Mouse (Mus musculus) heart, embryonic 13.5 days (tissue): Measurements from ENCODE around the gene A630023A22Rik. TPM values are rescaled to one million over a fixed set of nuclear protein-coding genes. Genes with fewer than 3 reads are reported as not detected.

Source experiments
- ATAC-seq: fragments of 200-750 bp; cut with Nextera tagmentation; 2 replicates; pipeline ENCODE4 v1.8.0; 2017; ENCODE audit warnings: moderate TSS enrichment; ENCODE audit not compliant: insufficient number of reproducible peaks, low FRiP score, low TSS enrichment; ENCODE audit errors: extremely low read depth
- H3K27ac ChIP-seq: fragments of 300-500 bp; sonication (generic); replicated peaks from 2 replicates; pipeline ENCODE4 v1.5.1; 2015; ENCODE audit warnings: moderate library complexity, mild to moderate bottlenecking, inconsistent platforms
- H3K27me3 ChIP-seq: fragments of 300-500 bp; sonication (generic); replicated peaks from 2 replicates; pipeline ENCODE4 v1.6.1; 2015; ENCODE audit warnings: mild to moderate bottlenecking, inconsistent platforms
- H3K36me3 ChIP-seq: fragments of 300-500 bp; sonication (generic); 2 replicates; pipeline ENCODE4 v1.6.1; 2015; ENCODE audit warnings: mild to moderate bottlenecking, inconsistent platforms
- H3K4me1 ChIP-seq: fragments of 300-500 bp; sonication (generic); 2 replicates; pipeline ENCODE4 v1.6.1; 2015; ENCODE audit warnings: inconsistent platforms
- H3K4me2 ChIP-seq: fragments of 300-500 bp; sonication (generic); 2 replicates; pipeline ENCODE4 v1.6.1; 2015; ENCODE audit warnings: inconsistent platforms, mild to moderate bottlenecking, moderate library complexity
- H3K4me3 ChIP-seq: fragments of 300-500 bp; sonication (generic); 2 replicates; pipeline ENCODE4 v1.5.1; 2015; ENCODE audit warnings: moderate library complexity, mild to moderate bottlenecking, inconsistent platforms
- H3K9ac ChIP-seq: fragments of 300-500 bp; sonication (generic); 2 replicates; pipeline ENCODE4 v1.6.1; 2015; ENCODE audit warnings: inconsistent platforms, mild to moderate bottlenecking, moderate library complexity
- H3K9me3 ChIP-seq: fragments of 300-500 bp; sonication (generic); 2 replicates; pipeline ENCODE4 v1.6.1; 2016; ENCODE audit warnings: inconsistent platforms
- WGBS: fragments of 180-500 bp; shearing (Covaris S2); methylation state at CpG from one replicate; pipeline ENCODE4 v1.1.7; 2015; ENCODE audit warnings: mixed read lengths; 5-methylcytosine and 5-hydroxymethylcytosine counted together
- polyA plus RNA-seq: library from polyadenylated mRNA; unstranded; fragments of >200 nt; fragmentation: Nextera tagmentation; extraction: Ambion mirVana; gene quantifications from 2 replicates; pipeline ENCODE4 v1.2.1, GENCODE M21; 2015

Gene A630023A22Rik
- not detected in 2 replicates for polyA plus RNA-seq

- no peak for ATAC-seq
- H3K9ac ChIP-seq: no peak within 1 kb of the TSS
- H3K36me3 ChIP-seq: no peaks in the 10 kb centered on the region
- 65% methylated on average over 5 of the region's 5 CpGs for WGBS
- no peak within 1 kb of the TSS for H3K4me3 ChIP-seq
- no peak within 1 kb of the TSS for H3K4me2 ChIP-seq
- no peaks in the 10 kb centered on the region for H3K27me3 ChIP-seq
- peaks cover 25% of the 10 kb centered on the region for H3K4me1 ChIP-seq
- no peaks in the 10 kb centered on the region for H3K9me3 ChIP-seq
- H3K27ac ChIP-seq: peak within 1 kb of the TSS; percentile 45; the same call in 1 of the 2 replicates
Measured at GRCm38 (mm10) chr14:34102601-34103000, at the start of gene A630023A22Rik. TSS of gene A630023A22Rik (minus strand) at chr14:34102754.

- peak within 1 kb of the TSS; percentile 29 for H3K4me3 ChIP-seq
- peak within 1 kb of the TSS; percentile 54 for H3K9ac ChIP-seq
Measured at GRCm38 (mm10) chr14:34152342-34152741, 49.8 kb upstream of the A630023A22Rik start, which contains the start of gene Npy4r. TSS of gene Npy4r (minus strand) at chr14:34152489.

GRCm38 (mm10) chr14:34142915-34143314 lies 40.4 kb upstream of the A630023A22Rik start:
- WGBS: 83% methylated on average over 10 of the region's 10 CpGs
- Histone ChIP-seq H3K36me3 (no peaks in the 10 kb centered on the region), H3K9me3 (no peaks in the 10 kb centered on the region), H3K27ac (no peak overlapping the region), H3K9ac (no peak overlapping the region), H3K27me3 (no peaks in the 10 kb centered on the region), H3K4me2 (no peak overlapping the region), H3K4me3 (no peak overlapping the region), H3K4me1 (no peaks in the 10 kb centered on the region)
- no peak for ATAC-seq

More at GRCm38 (mm10) chr14:34152342-34152741, 49.8 kb upstream of the A630023A22Rik start, which contains the start of gene Npy4r:
- Histone ChIP-seq H3K27ac (no peak within 1 kb of the TSS), H3K4me2 (peak within 1 kb of the TSS; percentile 63), H3K27me3 (peaks cover 29% of the 10 kb centered on the region), H3K4me1 (peaks cover 12% of the 10 kb centered on the region), H3K36me3 (no peaks in the 10 kb centered on the region), H3K9me3 (no peaks in the 10 kb centered on the region)
- WGBS: 8% methylated on average over 16 of the region's 16 CpGs
- ATAC-seq: peak; percentile 29; the same call in 1 of the 2 replicates

GRCm38 (mm10) chr14:34142316-34142715 lies 39.8 kb upstream of the A630023A22Rik start:
- no peak for ATAC-seq

GRCm38 (mm10) chr14:34139671-34140664 lies 37.4 kb upstream of the A630023A22Rik start:
- Histone ChIP-seq H3K36me3 (no peaks in the 10 kb centered on the region), H3K4me2 (no peak overlapping the region), H3K4me1 (no peaks in the 10 kb centered on the region), H3K4me3 (no peak overlapping the region), H3K9ac (no peak overlapping the region), H3K27me3 (no peaks in the 10 kb centered on the region), H3K27ac (no peak overlapping the region), H3K9me3 (no peaks in the 10 kb centered on the region)
- WGBS: 83% methylated on average over 15 of the region's 15 CpGs
- ATAC-seq: no peak

More at GRCm38 (mm10) chr14:34142316-34142715, 39.8 kb upstream of the A630023A22Rik start:
- Histone ChIP-seq H3K27ac (no peak overlapping the region), H3K9me3 (no peaks in the 10 kb centered on the region), H3K36me3 (no peaks in the 10 kb centered on the region), H3K4me2 (no peak overlapping the region), H3K4me1 (no peaks in the 10 kb centered on the region), H3K9ac (no peak overlapping the region), H3K4me3 (no peak overlapping the region), H3K27me3 (no peaks in the 10 kb centered on the region)
- WGBS: 66% methylated on average over 1 of the region's 1 CpGs

DNA sequence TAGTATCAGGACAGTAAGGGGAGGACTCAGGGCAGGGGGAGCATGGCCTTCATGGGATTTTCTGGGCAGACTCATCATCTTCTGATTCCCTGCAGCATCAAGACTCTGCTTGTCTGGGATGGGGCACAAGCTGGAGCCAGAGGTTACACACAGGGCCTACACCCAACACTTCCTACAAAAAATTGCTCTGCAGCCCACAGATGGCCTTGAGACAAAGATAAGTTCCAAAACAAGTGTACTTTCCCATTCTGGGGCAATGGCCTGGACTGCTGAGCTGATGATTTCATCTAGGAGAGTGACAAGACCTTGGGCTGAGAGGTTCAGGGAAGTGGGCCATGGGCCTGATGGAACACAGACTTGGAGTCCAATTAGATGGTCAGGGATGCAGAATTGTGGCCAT lies 32.8 kb upstream of the A630023A22Rik start:
- no peaks in the 10 kb centered on the region for H3K9me3 ChIP-seq
- no peak overlapping the region for H3K4me2 ChIP-seq
- H3K27me3 ChIP-seq: no peaks in the 10 kb centered on the region
- ATAC-seq: no peak
- H3K4me3 ChIP-seq: no peak overlapping the region
- H3K36me3 ChIP-seq: no peaks in the 10 kb centered on the region
- H3K9ac ChIP-seq: no peak overlapping the region
- H3K27ac ChIP-seq: no peak overlapping the region
- H3K4me1 ChIP-seq: 0 out of 2 replicates have a peak, but pooled peaks cover 2% of the 10 kb centered on the region

DNA sequence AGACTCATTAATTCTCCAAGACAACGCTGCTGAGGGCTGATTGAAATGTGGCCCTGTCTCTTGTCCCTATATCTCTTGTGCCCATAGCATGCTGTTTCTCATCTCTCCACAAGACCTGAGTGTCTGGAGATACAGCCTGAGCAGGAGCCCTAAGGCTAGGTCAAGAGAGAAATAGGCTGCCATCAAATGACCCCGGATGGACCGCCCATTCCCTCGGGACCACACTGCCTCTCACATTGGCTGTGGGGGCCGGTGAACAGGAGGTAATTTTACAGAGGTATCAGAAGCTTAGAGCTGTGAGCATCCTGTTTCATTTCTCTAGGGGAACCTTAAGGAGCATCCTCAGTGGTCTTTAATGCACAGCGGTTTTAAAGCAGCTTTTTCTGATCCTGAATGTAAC lies 28.7 kb upstream of the A630023A22Rik start:
- WGBS: 67% methylated on average over 6 of the region's 6 CpGs
- 0 out of 2 replicates have a peak, but pooled peaks cover 2% of the 10 kb centered on the region for H3K4me1 ChIP-seq
- H3K9me3 ChIP-seq: no peaks in the 10 kb centered on the region
- H3K4me2 ChIP-seq: no peak overlapping the region
- no peaks in the 10 kb centered on the region for H3K27me3 ChIP-seq
- no peak overlapping the region for H3K4me3 ChIP-seq
- ATAC-seq: no peak
- no peaks in the 10 kb centered on the region for H3K36me3 ChIP-seq
- H3K9ac ChIP-seq: no peak overlapping the region
- H3K27ac ChIP-seq: no peak overlapping the region

GRCm38 (mm10) chr14:34121691-34122090 lies 19.1 kb upstream of the A630023A22Rik start:
- Histone ChIP-seq H3K36me3 (no peaks in the 10 kb centered on the region), H3K9ac (no peak overlapping the region), H3K4me2 (no peak overlapping the region), H3K9me3 (no peaks in the 10 kb centered on the region), H3K27me3 (no peaks in the 10 kb centered on the region), H3K27ac (no peak overlapping the region), H3K4me1 (peaks cover 25% of the 10 kb centered on the region), H3K4me3 (no peak overlapping the region)
- ATAC-seq: no peak
- 83% methylated on average over 4 of the region's 4 CpGs for WGBS

- peaks cover 25% of the 10 kb centered on the region for H3K4me1 ChIP-seq
- no peak for ATAC-seq
- no peak overlapping the region for H3K9ac ChIP-seq
- 77% methylated on average over 3 of the region's 3 CpGs for WGBS
- H3K27me3 ChIP-seq: no peaks in the 10 kb centered on the region
- no peaks in the 10 kb centered on the region for H3K9me3 ChIP-seq
- H3K4me2 ChIP-seq: no peak overlapping the region
- no peak overlapping the region for H3K4me3 ChIP-seq
- no peaks in the 10 kb centered on the region for H3K36me3 ChIP-seq
- H3K27ac ChIP-seq: no peak overlapping the region
Measured at GRCm38 (mm10) chr14:34120923-34121351, 18.4 kb upstream of the A630023A22Rik start.

DNA sequence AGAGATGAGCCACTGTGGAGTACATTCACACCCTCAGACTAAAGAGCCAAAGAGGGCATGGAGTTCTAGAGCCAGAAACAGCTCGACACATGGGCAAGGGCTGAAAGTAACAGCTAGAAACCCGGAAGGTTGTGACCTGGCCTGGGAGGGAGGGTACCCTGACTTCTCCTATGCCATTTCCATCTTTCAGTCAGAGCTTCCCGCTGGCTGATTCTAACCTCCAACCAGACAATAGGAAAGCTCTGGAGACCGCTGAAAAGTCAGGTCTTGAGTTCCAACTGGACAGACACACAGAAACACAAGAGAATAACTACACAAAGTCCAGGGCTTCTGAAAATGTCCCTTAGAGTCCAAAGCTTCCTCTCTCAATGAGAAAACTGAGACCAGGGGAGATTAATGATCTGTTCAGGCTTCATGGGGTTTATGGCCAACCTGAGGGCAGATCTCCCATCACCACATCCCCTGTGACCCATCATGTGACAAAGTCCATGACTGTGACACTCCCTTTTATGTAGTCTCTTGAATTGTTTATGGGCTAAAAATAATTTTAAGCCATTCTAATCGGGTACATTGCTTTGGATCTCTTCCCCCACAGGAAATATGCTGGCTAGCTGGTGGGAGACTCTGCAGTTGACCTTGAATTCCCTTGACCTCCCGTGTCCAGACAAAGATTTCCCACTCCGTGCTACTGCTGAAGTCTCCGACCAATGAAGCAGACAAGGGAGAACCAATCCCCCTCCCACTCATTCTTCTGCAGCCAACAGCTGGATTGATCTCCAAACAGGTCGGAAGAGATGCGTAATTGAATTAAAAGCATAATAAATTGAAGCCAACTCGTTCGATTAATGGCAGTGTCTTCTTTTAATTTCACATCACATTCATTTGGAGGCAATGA lies 17.7 kb upstream of the A630023A22Rik start:
- H3K4me2 ChIP-seq: no peak overlapping the region
- H3K27me3 ChIP-seq: no peaks in the 10 kb centered on the region
- no peaks in the 10 kb centered on the region for H3K9me3 ChIP-seq
- no peak overlapping the region for H3K27ac ChIP-seq
- H3K4me1 ChIP-seq: peaks cover 25% of the 10 kb centered on the region
- WGBS: 62% methylated on average over 12 of the region's 12 CpGs
- H3K36me3 ChIP-seq: no peaks in the 10 kb centered on the region
- no peak overlapping the region for H3K4me3 ChIP-seq
- H3K9ac ChIP-seq: no peak overlapping the region
- no peak; the same call in 1 of the 2 replicates for ATAC-seq
